Mouse (Mus musculus) limb, embryonic 11.5 days (tissue): ENCODE data around the gene Prkca. TPM values are rescaled to one million over a fixed set of nuclear protein-coding genes. Genes with fewer than 3 reads are reported as not detected.
A peak's percentile ranks its signal among the peaks of the same experiment; 100 is the strongest.

Experiments used
- ATAC-seq: fragments of 200-750 bp; cut with Nextera tagmentation; 2 replicates; pipeline ENCODE4 v1.8.0; 2017; ENCODE audit warnings: low read depth; ENCODE audit not compliant: insufficient number of reproducible peaks, low FRiP score, low TSS enrichment
- DNase-seq: peaks from one replicate; pipeline ENCODE4 v3.0.0-alpha.2; 2015; ENCODE audit warnings: low spot score
- H3K27ac ChIP-seq: fragments of 300-500 bp; sonication (generic); replicated peaks from 2 replicates; pipeline ENCODE4 v1.5.1; 2014; ENCODE audit warnings: low read depth, mild to moderate bottlenecking, low read length
- H3K27me3 ChIP-seq: fragments of 300-500 bp; sonication (generic); 2 replicates; pipeline ENCODE4 v1.6.1; 2014; ENCODE audit warnings: mild to moderate bottlenecking, low read length, mixed read lengths; ENCODE audit not compliant: control insufficient read depth, insufficient read depth
- H3K36me3 ChIP-seq: fragments of 300-500 bp; sonication (generic); 2 replicates; pipeline ENCODE4 v1.6.1; 2014; ENCODE audit warnings: mild to moderate bottlenecking, low read length, moderate library complexity, mixed read lengths; ENCODE audit not compliant: control insufficient read depth, insufficient read depth
- H3K4me1 ChIP-seq: fragments of 300-500 bp; sonication (generic); 2 replicates; pipeline ENCODE4 v1.6.1; 2014; ENCODE audit warnings: low read length, mixed read lengths; ENCODE audit not compliant: control insufficient read depth, insufficient read depth
- H3K4me2 ChIP-seq: fragments of 300-500 bp; sonication (generic); 2 replicates; pipeline ENCODE4 v1.6.1; 2014; ENCODE audit warnings: low read depth, mild to moderate bottlenecking, moderate library complexity; ENCODE audit not compliant: severe bottlenecking
- H3K4me3 ChIP-seq: fragments of 300-500 bp; sonication (generic); 2 replicates; pipeline ENCODE4 v1.5.1; 2014; ENCODE audit warnings: low read depth, low read length
- H3K9ac ChIP-seq: fragments of 300-500 bp; sonication (generic); 2 replicates; pipeline ENCODE4 v1.6.1; 2014; ENCODE audit warnings: mild to moderate bottlenecking, low read length
- H3K9me3 ChIP-seq: fragments of 300-500 bp; sonication (generic); 2 replicates; pipeline ENCODE4 v1.6.1; 2016; ENCODE audit warnings: low read length; ENCODE audit not compliant: control insufficient read depth
- WGBS: fragments of 180-500 bp; shearing (Covaris S2); extraction: QIAGEN DNeasy Blood & Tissue Kit; methylation state at CpG from one replicate; pipeline ENCODE4 v1.1.7; 2014; 5-methylcytosine and 5-hydroxymethylcytosine counted together
- polyA plus RNA-seq: library from polyadenylated mRNA; unstranded; fragments of >200 nt; fragmentation: Nextera tagmentation; extraction: Ambion mirVana; gene quantifications from 2 replicates; pipeline ENCODE4 v1.2.1, GENCODE M21; 2014

Gene Prkca
- polyA plus RNA-seq, 1 experiment from 2014 or later, result 6.3 TPM

GRCm38 (mm10) chr11:107950658-107951057 lies 393.1 kb downstream of the Prkca start:
- H3K9me3 ChIP-seq, result no peaks in the 10 kb centered on the region
- 95% methylated on average over 4 of the region's 4 CpGs for whole genome bisulfite sequencing
- H3K4me3 ChIP-seq, result no peak overlapping the region
- no peak overlapping the region for H3K4me2 ChIP-seq
- no peaks in the 10 kb centered on the region for H3K36me3 ChIP-seq
- ATAC-seq (no peak), DNase-seq (no peak)
- H3K27ac ChIP-seq, result no peak overlapping the region
- H3K9ac ChIP-seq, result no peak overlapping the region
- no peaks in the 10 kb centered on the region for H3K27me3 ChIP-seq
- no peaks in the 10 kb centered on the region for H3K4me1 ChIP-seq

- no peak overlapping the region for H3K4me2 ChIP-seq
- H3K9ac ChIP-seq, result no peak overlapping the region
- DNase-seq (no peak), ATAC-seq (no peak)
- H3K36me3 ChIP-seq, result no peaks in the 10 kb centered on the region
- no peaks in the 10 kb centered on the region for H3K4me1 ChIP-seq
- H3K4me3 ChIP-seq, result no peak overlapping the region
- H3K27me3 ChIP-seq, result no peaks in the 10 kb centered on the region
- H3K9me3 ChIP-seq, result no peaks in the 10 kb centered on the region
- no peak overlapping the region for H3K27ac ChIP-seq
- WGBS, result 88% methylated on average over 9 of the region's 9 CpGs
These were observed 393.5 kb downstream of the Prkca start for GRCm38 (mm10) chr11:107950211-107950610.

GRCm38 (mm10) chr11:107947951-107948350 lies 395.8 kb downstream of the Prkca start:
- H3K9me3 ChIP-seq, result no peaks in the 10 kb centered on the region
- no peak for ATAC-seq
- H3K36me3 ChIP-seq, result no peaks in the 10 kb centered on the region
- no peak overlapping the region for H3K9ac ChIP-seq
- no peaks in the 10 kb centered on the region for H3K4me1 ChIP-seq
- H3K27ac ChIP-seq, result no peak overlapping the region
- DNase-seq, result no peak
- 94% methylated on average over 1 of the region's 1 CpGs for WGBS
- no peaks in the 10 kb centered on the region for H3K27me3 ChIP-seq
- H3K4me2 ChIP-seq, result no peak overlapping the region
- no peak overlapping the region for H3K4me3 ChIP-seq

GRCm38 (mm10) chr11:107946823-107947222 lies 396.9 kb downstream of the Prkca start:
- H3K36me3 ChIP-seq, result no peaks in the 10 kb centered on the region
- no peak overlapping the region for H3K9ac ChIP-seq
- H3K27ac ChIP-seq, result no peak overlapping the region
- no peak overlapping the region for H3K4me3 ChIP-seq
- no peak for ATAC-seq
- no peaks in the 10 kb centered on the region for H3K9me3 ChIP-seq
- DNase-seq, result no peak
- WGBS, result 76% methylated on average over 5 of the region's 5 CpGs
- no peaks in the 10 kb centered on the region for H3K27me3 ChIP-seq
- H3K4me1 ChIP-seq, result no peaks in the 10 kb centered on the region
- H3K4me2 ChIP-seq, result no peak overlapping the region

GRCm38 (mm10) chr11:107936929-107937328 lies 406.8 kb downstream of the Prkca start:
- 88% methylated on average over 2 of the region's 2 CpGs for WGBS
- no peaks in the 10 kb centered on the region for H3K27me3 ChIP-seq
- no peak overlapping the region for H3K4me3 ChIP-seq
- DNase-seq (no peak), ATAC-seq (no peak)
- no peaks in the 10 kb centered on the region; the same call in 1 of the 2 replicates for H3K4me1 ChIP-seq
- no peak overlapping the region for H3K27ac ChIP-seq
- no peaks in the 10 kb centered on the region for H3K9me3 ChIP-seq
- H3K4me2 ChIP-seq, result no peak overlapping the region
- no peaks in the 10 kb centered on the region for H3K36me3 ChIP-seq
- no peak overlapping the region for H3K9ac ChIP-seq

GRCm38 (mm10) chr11:107931721-107932120 lies 412.0 kb downstream of the Prkca start:
- no peaks in the 10 kb centered on the region; the same call in 1 of the 2 replicates for H3K4me1 ChIP-seq
- no peak overlapping the region for H3K4me2 ChIP-seq
- H3K9me3 ChIP-seq, result no peaks in the 10 kb centered on the region
- ATAC-seq, result no peak
- no peaks in the 10 kb centered on the region for H3K27me3 ChIP-seq
- no peak overlapping the region for H3K9ac ChIP-seq
- H3K36me3 ChIP-seq, result no peaks in the 10 kb centered on the region
- H3K4me3 ChIP-seq, result no peak overlapping the region
- no peak overlapping the region for H3K27ac ChIP-seq
- 73% methylated on average over 7 of the region's 7 CpGs for WGBS
- no peak for DNase-seq

- no peak for ATAC-seq
- Histone ChIP-seq H3K4me3 (no peak overlapping the region), H3K36me3 (no peaks in the 10 kb centered on the region), H3K27me3 (no peaks in the 10 kb centered on the region), H3K9me3 (no peaks in the 10 kb centered on the region), H3K27ac (no peak overlapping the region), H3K4me2 (no peak overlapping the region), H3K9ac (no peak overlapping the region), H3K4me1 (no peaks in the 10 kb centered on the region; the same call in 1 of the 2 replicates)
- no peak for DNase-seq
- WGBS, result 83% methylated on average over 11 of the region's 11 CpGs
These were observed 412.4 kb downstream of the Prkca start for GRCm38 (mm10) chr11:107931288-107931687.

- H3K27me3 ChIP-seq, result no peaks in the 10 kb centered on the region
- no peaks in the 10 kb centered on the region for H3K36me3 ChIP-seq
- no peak overlapping the region for H3K4me3 ChIP-seq
- H3K9ac ChIP-seq, result no peak overlapping the region
- H3K27ac ChIP-seq, result no peak overlapping the region
- DNase-seq, result no peak
- ATAC-seq, result no peak
- H3K4me1 ChIP-seq, result no peaks in the 10 kb centered on the region; the same call in 1 of the 2 replicates
- WGBS, result 60% methylated on average over 3 of the region's 3 CpGs
- H3K4me2 ChIP-seq, result no peak overlapping the region
- H3K9me3 ChIP-seq, result no peaks in the 10 kb centered on the region
These were observed 414.0 kb downstream of the Prkca start for GRCm38 (mm10) chr11:107929712-107930111.

GRCm38 (mm10) chr11:107919852-107920508 lies 423.7 kb downstream of the Prkca start:
- no peaks in the 10 kb centered on the region for H3K9me3 ChIP-seq
- H3K27ac ChIP-seq, result no peak overlapping the region
- no peak overlapping the region for H3K4me3 ChIP-seq
- H3K36me3 ChIP-seq, result no peaks in the 10 kb centered on the region
- no peak for ATAC-seq
- no peak overlapping the region for H3K4me2 ChIP-seq
- peak; percentile 72 for DNase-seq
- 0 out of 2 replicates have a peak, but pooled peaks cover 2% of the 10 kb centered on the region for H3K27me3 ChIP-seq
- 43% methylated on average over 16 of the region's 16 CpGs for WGBS
- H3K4me1 ChIP-seq, result no peaks in the 10 kb centered on the region
- H3K9ac ChIP-seq, result no peak overlapping the region
